Mouse (Mus musculus): ENCODE measurements around the gene Dnah2.

The Dnah2 gene

DNA sequence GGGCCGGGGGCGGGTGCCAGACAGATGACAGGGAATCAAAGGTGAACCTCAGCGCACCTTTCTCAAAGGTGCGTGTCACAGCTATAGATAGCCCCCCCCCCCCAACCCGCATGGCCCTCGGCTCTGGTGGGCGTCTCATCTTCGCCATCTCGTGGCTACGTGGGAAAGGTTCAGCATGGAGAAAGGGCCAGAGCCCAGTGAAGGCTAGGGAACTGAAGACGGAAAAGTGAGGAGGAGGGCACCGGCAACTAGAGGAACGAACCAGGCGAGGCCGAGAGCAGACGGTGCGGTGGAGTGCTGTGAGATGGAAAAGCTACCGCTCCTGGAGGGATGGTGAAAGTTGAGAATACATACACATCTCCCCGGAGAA, 129.5 kb downstream of the Dnah2 start:
- no peak for DNase-seq (ENCODE audit: low read depth)

DNA sequence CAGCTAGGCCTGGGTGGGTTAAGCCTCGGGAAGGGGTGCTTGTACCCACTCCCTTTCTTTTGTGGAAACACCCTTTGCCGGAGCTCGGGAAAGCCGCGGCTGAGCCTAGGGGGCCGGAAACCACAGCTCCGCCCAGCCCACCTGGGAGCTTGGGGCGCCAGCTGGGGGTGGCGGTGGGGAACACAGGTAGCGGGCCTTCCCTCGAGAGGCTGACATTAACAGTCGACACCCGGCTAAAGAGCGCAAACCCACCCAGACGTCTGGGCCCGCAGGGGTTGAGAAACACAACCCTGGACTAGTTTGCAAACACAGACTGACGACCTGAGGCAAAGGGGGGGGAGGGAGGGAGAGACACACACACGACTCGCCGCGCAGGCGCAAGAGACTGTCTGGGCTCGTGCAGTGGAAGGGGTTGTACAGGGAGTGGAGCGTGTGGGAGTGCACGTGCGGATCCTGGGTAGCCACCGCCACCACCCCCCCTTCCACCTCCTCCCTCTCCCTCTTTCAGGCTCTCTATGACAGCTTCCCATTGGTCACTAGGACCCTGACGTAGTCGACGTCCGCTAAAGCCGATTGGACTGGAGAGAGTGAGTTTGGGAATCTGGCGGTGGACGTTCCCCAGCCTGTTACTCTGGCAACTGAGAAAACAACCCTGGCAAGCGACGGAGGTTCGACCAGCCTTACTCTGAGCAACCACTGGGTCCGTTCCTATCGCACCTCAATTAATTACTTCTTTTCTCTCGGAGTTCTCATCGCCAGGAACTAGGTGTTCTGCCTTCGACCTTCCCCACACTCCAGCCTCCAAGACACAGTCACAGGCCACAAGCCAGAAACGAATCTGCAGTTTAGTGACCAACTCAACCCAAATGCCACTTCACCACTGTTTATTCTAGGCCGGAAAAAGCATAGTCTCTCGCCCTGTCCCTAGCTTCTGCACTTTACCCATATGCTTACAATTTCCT, 130.1 kb downstream of the Dnah2 start:
- DNase-seq (ENCODE audit: low read depth): peak; percentile 93

DNA sequence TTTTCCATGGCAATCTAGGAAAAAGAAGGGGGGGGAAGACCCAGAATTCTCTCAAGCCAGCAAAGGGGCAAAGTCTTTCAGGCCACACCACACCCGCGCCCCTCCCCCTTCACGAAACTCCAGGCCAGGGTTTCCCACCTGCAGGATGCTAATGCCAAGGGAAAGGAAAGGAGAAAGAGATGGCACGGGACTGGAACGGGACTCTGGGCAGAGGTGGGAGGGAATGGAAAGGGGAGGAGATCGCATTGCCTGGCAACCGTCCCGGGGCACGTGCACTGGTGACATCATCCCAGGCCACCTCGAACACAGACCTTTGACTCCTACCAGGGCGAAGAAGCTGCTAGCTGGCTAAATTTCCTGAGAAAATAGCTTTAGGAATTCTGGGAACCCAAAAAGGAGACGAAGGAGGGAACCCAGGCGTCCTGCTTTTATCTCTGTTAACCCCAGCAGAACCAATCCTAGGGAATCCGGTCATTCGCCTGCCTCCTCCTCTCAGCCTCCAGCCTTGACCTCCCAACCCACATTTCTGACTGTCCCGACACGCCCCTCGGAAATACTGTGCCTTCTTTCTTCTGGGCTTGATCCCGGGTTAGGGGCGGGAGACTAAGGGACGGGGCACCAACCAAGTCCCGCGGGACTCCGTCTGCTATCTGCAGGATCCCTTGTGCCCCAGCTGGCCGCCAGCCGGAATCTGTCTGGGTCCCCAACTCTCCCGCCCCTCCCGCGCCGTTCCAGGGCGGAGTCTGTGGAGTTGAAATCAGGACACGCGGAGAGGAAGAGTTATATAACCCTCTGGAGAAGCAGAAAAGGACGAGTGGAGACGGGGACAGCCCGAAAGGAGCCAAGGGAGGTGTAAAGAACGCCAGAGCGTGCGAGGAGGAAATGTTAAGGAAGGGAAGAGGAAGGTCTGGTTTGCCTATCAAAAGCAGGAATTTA, 131.2 kb downstream of the Dnah2 start:
- peak; percentile 81 for DNase-seq (ENCODE audit: low read depth)

DNA sequence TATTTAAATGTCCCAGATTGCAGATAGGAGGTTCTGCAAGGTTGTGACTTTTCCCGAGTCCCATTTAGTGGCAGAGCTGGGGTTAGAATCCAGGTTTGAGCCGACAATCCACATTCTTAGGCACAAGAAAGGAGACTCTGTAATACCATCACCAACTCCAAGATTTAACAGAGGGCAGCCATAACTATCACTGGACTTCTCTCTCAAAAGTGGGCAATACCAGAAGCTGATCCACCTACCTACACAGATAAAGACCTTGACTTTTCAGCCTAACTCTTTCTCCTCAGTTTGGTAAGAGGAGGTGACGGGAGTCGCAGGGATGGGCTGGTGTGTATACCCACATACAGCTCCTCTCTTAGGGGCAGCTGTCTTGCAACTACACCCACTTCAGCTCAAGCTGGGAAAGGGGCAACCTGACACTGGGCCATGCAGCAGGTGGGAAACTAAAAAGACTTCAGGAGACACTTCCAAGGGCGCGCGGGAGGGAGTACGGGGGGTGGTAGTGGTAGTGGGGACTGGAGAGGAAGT, 131.9 kb downstream of the Dnah2 start:
- DNase-seq (ENCODE audit: low read depth): peak; percentile 41

DNA sequence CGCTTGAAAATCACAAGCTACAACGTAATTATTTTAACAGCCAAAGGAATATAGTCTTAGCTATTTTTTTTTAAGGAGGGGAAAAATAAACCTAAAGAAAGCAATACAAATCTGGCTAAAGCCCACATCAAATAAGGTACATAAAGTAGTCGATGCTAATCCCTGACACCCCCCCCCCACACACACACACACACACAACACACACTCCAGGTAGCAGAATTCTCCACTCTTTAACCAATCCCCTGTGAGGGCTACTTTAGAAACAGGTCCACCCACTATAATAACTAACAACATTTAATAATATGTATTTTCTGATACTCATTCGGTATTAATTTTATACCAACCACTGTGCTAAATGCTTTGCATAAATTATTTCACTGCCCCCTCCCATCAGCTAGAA, 132.4 kb downstream of the Dnah2 start:
- DNase-seq (ENCODE audit: low read depth): no peak

DNA sequence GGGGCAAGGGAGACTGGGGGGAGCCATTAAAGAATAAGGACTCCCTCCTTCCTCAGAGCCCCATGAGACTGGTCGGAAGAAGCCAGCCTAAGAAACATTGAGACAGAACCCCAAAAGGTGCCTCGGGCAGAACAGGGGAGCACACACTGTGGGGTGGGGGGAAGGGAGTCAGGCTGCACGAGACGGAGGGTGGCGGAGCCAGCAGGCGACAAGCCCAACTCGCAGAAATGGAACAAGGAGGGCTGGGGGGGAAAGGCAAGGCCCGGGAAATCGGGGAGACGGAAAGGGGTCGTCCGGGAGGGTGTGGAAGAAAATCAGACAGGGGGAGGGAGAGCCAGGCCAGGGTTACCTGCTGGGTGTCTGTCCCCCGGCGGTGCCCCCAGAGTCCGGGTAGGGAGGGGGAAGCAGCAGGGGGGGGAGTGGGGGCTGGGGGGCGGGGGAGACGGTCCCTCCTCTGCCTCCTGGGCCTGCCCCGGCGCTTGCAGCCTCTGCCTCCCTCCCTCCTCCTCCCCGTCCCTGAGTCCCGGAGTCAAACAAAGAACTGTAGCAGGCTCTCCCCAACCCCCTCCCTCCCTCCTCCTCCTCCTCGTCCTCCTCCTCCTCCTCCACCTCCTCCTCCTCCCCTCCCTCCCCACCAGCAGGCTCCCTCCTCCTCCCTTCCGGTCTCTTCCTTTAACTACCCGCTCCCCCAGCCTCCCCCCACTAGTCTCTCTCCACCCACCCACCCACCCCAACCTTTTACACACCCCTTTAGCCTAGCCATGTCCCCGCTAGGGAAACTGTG, 133.1 kb downstream of the Dnah2 start:
- peak; percentile 59 for DNase-seq (ENCODE audit: low read depth)

DNA sequence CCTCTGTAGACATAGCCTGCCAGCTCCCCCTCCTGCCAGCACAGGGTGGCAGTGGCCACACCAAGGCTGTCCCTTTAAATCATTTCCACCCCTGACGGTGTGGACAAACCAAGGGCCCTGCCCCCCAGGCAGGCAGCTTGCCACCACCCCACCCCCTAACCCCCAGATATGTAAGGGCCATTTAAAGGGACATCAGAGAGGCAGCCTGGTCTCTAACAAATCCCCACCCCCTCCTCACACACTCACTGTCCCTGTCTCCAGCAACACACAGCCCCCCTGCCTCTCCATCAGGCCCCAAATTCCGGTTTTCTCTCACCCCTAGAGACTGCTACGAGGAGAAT, 133.6 kb downstream of the Dnah2 start:
- peak; percentile 47 for DNase-seq (ENCODE audit: low read depth)

DNA sequence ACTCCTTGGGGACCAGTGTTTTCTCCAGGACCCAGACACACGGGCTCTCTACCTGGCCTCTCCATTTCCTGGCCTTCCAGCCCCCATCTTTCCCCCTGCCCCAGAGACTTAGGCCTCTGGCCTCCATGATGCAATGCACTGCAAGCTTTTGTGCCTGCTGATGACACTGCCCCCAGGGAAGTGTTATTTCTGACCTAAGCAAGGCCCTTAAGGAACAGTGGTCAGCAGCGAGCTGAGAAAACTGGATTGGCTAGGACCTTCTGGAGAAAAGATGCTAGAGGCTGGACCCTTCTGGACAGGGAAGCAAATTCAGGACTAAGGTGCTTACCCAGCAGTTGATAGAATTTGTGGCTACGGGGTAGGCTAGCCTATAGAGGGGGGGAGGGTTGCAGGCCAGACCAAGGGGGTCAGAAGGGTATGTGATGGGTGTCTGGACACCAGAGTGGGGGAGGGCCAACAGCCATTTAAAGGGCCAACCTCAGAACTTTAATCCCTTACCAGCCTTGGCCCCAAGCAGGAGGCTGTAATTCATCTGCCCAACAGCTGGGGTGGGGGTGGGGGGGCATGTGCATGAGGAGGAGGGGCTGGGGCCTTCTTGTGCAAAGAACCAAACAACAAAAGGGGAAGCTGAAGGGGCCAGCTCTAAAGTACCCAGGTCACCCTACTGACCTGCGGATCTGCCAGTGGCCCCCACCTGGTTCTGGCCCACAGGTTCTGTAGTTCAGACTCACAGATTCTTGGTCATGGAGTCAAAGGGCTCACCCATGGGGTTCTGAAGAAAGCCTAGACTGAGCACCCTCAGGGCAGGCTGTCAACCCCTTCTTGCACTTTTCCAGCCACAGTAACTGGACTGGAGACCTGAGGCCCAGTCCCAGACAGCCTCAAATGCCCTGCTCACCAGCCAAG, 134.2 kb downstream of the Dnah2 start:
- peak; percentile 39 for DNase-seq (ENCODE audit: low read depth)

DNA sequence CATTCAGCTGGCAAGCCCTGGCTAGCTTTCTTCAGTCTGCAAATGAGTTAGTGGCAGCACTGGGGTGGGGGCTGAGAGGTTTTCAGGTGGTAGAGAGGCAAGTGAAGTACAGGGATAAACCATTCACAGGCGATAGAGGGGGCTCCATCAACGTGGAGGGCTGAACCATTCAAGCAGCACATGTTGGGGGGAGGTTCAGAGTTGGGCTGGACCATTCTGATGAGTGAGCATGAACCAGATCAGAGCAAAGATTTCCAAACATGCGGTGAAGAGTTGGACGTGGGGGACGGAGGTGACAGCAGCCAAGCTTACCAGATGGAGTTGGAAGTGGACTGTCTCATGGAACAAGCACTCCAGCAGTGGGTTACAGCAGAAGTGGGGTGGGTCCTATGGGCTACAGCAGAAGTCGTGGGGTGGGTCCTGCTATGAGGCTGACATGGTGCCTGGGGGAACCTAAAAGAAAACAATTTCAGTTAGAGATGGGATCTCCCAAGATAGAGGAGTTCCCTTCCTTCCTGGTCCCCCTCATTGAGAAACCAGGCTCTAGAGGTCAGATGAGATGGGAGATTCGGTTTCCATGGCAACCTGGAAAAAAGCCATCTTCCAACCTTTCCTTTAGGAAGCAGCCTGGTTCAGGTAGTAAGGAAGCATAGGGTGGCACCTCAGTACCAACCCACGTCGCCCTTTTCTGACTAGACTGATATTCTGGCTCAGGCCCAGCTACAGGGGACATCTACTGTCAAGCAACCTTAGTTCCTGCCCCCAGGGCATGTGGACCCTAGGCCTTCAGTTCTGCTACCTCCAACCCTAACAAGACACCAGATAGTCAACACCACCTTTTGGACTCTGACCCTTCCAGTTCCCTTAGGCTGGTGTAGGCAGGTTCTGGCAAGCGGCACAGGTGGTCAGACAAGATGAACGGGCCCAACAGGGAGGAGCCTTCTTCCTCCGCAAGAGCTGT, 135.4 kb downstream of the Dnah2 start, which contains the start of gene Kdm6b:
Gene Kdm6b, minus strand, starts transcription at position 455 of the 961 bp plus-strand sequence.
- DNase-seq (ENCODE audit: low read depth): peak; percentile 57

DNA sequence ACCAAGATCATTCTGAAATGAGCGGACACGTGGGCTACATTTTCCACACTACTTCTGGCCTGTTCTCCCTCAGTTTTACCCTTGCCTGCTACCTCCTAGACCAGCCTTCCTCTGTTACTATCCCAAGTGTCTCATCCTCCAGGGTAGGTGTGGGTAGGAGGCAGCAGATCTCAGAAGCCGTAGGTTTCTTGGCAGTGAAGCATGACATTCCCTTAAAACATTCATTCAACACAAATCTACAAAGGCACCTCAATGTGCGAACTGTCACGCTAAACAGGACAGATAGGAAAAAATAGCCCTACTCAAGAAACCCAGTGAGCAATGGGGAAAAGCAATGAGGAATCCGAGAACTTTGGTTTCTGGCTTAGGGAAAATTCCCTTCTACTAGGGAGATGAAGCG, 136.4 kb downstream of the Dnah2 start:
- DNase-seq (ENCODE audit: low read depth): peak; percentile 25

DNA sequence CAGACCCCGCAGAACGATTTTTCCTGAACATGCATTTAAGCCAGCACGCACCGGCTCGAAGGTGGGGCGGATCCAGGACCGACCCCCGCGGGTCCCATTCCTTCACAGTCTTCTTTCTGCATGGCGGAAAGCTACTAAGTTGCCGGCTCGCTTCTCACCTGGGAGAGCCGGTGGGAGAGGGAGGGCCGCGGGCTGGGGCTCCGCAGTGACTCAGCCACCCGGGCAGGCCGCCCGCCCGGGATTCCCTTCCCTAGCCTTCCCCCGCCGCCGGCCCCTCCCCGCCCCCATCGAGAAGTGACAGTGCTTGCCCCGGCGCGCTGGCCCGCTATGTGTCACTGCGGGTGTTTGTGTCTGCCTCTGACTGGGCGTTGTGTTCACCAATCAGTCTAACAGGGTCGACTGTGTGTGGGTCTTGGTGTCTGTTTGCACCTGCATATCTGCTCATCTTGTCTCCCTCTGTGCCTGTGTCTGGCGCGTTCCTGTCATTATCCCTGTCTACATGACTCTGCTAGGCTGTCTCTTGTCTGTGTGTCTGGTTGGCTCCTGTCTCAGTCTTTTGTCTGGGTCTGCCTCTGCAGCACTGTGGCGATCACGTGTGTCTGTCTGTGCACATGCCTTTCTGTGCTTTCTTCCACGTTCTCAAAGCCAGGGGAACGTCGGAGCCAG, 137.2 kb downstream of the Dnah2 start:
- DNase-seq (ENCODE audit: low read depth): peak; percentile 91

DNA sequence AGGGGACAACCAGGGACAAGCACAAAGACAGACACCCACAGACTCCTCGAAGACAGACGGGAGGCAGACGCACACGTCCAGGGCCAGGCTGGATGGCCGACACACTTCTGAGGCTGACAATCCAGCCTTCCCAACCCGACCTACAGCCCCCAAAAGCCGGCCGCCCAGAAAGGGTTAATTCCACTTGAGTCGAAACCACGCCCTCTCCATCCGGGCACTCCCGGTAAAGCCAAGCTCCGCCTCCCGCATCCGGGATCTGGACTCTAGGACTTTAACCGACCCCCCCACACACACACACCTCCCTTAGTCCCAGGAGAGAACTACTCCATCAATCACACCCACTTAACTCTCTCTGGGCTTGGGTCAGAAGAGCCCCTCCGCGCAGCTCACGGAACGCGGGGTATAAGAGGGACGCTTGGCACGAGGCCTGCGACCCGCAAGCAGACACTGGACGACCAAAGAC, 137.8 kb downstream of the Dnah2 start:
- DNase-seq (ENCODE audit: low read depth): peak; percentile 93

DNA sequence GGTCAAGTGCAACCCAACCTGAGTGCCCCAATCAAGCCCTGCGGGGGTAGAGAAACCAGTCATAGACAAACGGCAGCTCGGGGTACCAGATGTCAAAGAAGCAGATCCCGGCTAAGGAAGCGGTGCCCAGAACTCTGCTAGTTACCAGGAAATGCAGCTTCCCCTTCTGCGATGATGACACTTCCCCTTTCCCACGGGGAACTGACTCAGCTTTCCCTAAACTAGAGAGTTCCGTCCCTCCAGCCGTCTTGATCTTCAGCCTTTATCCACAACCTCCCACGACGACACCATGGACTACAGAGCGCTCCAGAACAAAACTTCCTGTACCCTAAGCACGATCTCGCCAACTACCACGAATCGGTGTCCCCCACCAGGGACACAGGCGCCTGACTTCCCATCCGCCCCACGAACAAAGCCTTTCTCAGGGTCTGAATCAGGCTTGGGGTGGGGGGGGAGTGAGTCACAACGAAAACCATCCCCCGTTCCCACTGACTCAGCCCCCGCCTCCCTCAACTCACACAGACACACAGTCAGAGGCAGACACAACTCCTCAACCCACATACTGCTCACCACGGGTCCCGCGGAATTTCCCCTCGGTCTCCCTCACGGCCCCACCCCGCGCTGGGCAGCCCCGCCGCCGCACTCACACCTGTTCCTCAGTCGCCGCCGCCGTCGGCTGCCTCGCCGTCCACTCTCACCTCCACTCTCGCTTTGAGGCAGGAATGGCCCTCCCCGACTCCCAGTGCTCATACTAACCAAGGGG, 138.4 kb downstream of the Dnah2 start:
- DNase-seq (ENCODE audit: low read depth): peak; percentile 97

DNA sequence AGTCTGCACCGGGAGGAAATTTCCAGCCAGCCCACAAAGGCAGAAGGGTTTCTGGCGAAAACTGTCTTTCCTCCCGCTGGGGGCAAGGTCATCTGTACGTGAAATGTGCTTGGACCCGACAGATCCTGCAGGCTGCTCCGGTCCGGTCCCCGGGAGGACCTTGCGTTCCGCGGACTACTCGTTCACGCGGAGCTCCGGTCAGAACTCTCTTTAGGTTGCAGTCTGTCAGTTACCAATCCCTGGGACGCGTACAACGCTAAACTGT, 138.9 kb downstream of the Dnah2 start:
- DNase-seq (ENCODE audit: low read depth): no peak

DNA sequence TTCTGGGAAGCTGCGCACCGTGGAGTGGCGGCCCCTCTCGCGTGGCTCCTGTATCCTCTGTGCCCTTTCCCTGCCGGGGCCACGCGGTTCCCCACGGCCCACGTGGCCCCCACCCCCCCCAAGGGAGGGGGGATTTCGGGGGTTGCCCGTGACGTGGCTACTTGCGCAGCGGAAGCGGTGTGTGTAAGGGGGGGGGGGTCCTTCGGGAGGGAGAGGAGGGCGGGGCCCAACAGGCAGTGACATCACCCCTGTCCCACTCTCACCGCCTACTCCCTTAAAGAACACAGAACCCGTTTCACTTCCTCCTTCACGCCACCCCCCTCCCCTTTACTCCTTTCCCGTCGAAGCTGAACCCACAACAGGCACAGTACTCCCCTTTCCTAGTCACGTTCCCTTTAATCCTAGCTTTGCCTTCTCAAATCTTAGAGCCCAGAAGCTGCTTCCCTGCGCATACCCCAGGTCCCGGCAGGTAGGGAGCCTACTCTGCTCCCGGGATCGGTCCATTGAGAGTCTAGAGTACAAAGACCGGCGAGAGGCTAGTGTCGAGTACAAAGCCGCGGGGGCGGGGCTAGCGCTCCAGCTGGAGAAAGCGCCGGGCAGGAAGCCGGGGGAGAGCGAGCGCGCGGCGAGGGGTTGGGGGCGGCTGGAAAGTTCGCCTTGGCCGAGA, 139.4 kb downstream of the Dnah2 start:
- DNase-seq (ENCODE audit: low read depth): peak; percentile 96

DNA sequence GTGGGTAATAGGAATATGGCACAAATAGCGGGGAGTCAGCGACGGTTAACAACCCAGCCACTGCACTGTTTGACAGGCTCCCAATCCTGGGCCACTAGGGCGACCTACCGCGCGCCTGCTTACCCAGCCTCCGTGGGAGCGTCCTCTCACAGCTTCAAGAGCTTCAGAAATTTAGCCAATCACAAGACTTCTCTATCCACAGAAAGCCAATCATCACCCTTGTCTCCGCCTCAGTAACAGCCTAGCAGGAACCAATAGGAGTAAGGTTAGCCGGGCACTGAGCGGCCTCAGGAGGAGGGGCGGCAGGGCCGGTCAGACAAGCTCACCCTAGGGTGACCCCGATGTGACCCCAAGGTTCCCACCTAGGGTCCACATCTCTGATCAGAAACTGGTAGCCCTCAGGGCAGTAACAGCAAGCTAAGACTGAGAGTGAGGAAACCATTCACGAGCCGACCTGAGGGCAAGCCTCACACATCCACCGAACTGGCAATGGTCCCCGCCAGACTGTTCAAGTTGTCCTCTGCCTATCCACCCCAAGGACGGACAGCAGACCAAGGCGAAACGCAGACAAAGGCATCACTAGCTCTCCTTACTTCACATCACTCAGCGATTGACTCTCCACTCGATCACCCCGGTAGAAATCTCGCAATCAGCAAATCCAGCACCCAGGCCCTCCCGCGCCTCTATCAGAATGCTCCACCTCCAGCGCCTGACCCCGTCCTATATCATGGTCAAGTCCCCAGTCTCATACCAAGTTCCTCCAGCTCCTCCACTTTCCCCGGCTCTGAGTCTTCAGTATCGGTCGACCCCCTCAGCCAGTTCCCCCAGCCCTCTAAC, 140.2 kb downstream of the Dnah2 start:
- peak; percentile 95 for DNase-seq (ENCODE audit: low read depth)

DNA sequence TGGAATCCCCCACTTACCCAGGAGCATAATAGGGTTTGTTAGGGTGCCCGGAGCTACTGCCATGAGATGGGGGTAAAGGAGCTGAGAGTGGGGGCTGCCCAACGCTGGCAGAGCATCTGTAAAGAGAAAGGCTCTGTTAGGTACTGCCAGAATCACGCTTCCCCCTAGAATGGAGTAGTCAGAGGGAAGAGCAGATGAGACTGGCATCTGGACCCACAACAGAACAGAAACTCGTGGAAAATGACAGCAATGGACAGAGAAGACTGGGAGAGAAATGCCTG, 141.2 kb downstream of the Dnah2 start:
- no peak for DNase-seq (ENCODE audit: low read depth)

Measured in induced T-regulatory cell, adult 2 months (primary cell).